Mouse (Mus musculus) c-Kit-positive CD71-positive TER-119-negative erythroid progenitor cells, embryonic 14.5 days (primary cell): ENCODE measurements around the gene Carhsp1.

Experiments used
- DNase-seq: peaks from one replicate; pipeline ENCODE4 v3.0.0-alpha.2; 2013; ENCODE audit warnings: low read depth

Carhsp1 gene

GRCm38 (mm10) chr16:8671551-8672349 lies at the start of gene Carhsp1:
TSS of gene Carhsp1 (minus strand) at chr16:8672155.
- DNase-seq, result peak; percentile 90

GRCm38 (mm10) chr16:8720447-8720846 lies 48.5 kb upstream of the Carhsp1 start:
- no peak for DNase-seq

- DNase-seq, result no peak
These were observed 45.8 kb upstream of the Carhsp1 start for GRCm38 (mm10) chr16:8717744-8718143.

- DNase-seq, result no peak
These were observed 44.3 kb upstream of the Carhsp1 start for GRCm38 (mm10) chr16:8716300-8716699.

GRCm38 (mm10) chr16:8715513-8716080 lies 43.6 kb upstream of the Carhsp1 start:
- DNase-seq, result no peak

GRCm38 (mm10) chr16:8714851-8715250 lies 42.9 kb upstream of the Carhsp1 start:
- no peak for DNase-seq

- DNase-seq, result no peak
These were observed 40.0 kb upstream of the Carhsp1 start for GRCm38 (mm10) chr16:8711998-8712397.

- DNase-seq, result no peak
These were observed 28.6 kb upstream of the Carhsp1 start for GRCm38 (mm10) chr16:8700586-8700985.

- DNase-seq, result no peak
These were observed 27.6 kb upstream of the Carhsp1 start for GRCm38 (mm10) chr16:8699556-8699955.

- no peak for DNase-seq
These were observed 19.3 kb upstream of the Carhsp1 start for GRCm38 (mm10) chr16:8691206-8691605.

- DNase-seq, result no peak
These were observed 18.2 kb upstream of the Carhsp1 start for GRCm38 (mm10) chr16:8689979-8690656.

- no peak for DNase-seq
These were observed 15.7 kb upstream of the Carhsp1 start for GRCm38 (mm10) chr16:8687559-8688112.

- peak; percentile 74 for DNase-seq
These were observed 15.0 kb upstream of the Carhsp1 start for GRCm38 (mm10) chr16:8686871-8687535.

- peak; percentile 86 for DNase-seq
These were observed 14.3 kb upstream of the Carhsp1 start for GRCm38 (mm10) chr16:8686121-8686870.

- no peak for DNase-seq
These were observed 13.1 kb upstream of the Carhsp1 start for GRCm38 (mm10) chr16:8685087-8685486.

- DNase-seq, result no peak
These were observed 8.5 kb upstream of the Carhsp1 start, which contains the start of gene Gm5767 for GRCm38 (mm10) chr16:8680470-8680869. TSS of gene Gm5767 (plus strand) at chr16:8680770.

GRCm38 (mm10) chr16:8679780-8680179 lies 7.8 kb upstream of the Carhsp1 start:
- DNase-seq, result no peak

- DNase-seq, result no peak
These were observed 6.7 kb upstream of the Carhsp1 start for GRCm38 (mm10) chr16:8678676-8679075.

- DNase-seq, result no peak
These were observed 6.1 kb upstream of the Carhsp1 start for GRCm38 (mm10) chr16:8678035-8678434.

- DNase-seq, result no peak
These were observed 4.8 kb upstream of the Carhsp1 start for GRCm38 (mm10) chr16:8676800-8677199.

- DNase-seq, result peak; percentile 66
These were observed 4.3 kb upstream of the Carhsp1 start for GRCm38 (mm10) chr16:8676228-8676627.
